Mouse (Mus musculus): ENCODE measurements around the gene Cerkl. TPM values are rescaled to one million over a fixed set of nuclear protein-coding genes. Genes with fewer than 3 reads are reported as not detected.

Cerkl gene
- polyA plus RNA-seq, 1 experiment from 2014 or later: 1.5 TPM

- 56% methylated on average over 12 of the region's 12 CpGs for WGBS
- H3K27me3 ChIP-seq (ENCODE audit: insufficient read depth, poor library complexity, severe bottlenecking): no peaks in the 10 kb centered on the region
- H3K4me1 ChIP-seq: no peaks in the 10 kb centered on the region
- DNase-seq (ENCODE audit: low spot score): no peak
- no peaks in the 10 kb centered on the region for H3K36me3 ChIP-seq
- H3K27ac ChIP-seq: no peak overlapping the region
- no peaks in the 10 kb centered on the region for H3K9me3 ChIP-seq
- no peak overlapping the region for H3K4me3 ChIP-seq
These were observed 77.2 kb downstream of the Cerkl start for GRCm38 (mm10) chr2:79379087-79380041.

DNA sequence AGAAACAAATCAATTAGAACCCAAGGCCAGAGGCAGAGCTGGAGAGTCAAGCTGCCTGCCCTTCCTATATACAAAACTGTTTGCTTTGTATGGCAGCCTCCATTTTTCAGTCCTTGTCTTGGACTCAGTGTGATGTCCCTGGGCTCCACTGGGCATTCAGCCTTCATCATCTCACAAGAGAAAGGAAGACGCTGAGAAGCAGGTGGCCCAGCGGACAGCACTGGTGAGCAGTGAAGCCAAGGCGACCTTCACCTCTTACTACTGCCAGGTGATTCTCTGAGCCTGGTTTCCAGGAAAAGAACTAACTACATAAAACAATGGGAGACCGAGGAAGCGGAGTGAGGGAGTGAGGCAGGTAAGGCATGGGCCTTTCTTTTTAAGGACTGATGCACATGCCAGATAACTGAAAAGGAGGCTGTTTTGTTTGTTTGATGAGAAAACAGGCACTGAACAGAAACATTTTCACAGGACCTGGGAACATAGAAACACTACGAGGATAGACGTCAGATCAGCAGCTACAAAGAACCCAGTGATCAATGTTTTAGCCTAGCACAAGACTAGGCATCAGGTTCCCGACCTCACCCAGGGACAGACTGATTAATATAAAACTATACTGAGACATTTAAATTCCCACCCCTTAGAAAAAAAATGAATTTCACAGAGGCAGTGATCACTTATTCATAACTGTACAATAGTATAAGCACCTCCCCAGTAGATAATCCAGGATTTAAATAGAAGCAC is 78.1 kb downstream of the Cerkl start:
- WGBS: 73% methylated on average over 8 of the region's 8 CpGs
- H3K4me3 ChIP-seq: no peak overlapping the region
- no peak overlapping the region for H3K27ac ChIP-seq
- DNase-seq (ENCODE audit: low spot score): no peak
- H3K27me3 ChIP-seq (ENCODE audit: insufficient read depth, poor library complexity, severe bottlenecking): no peaks in the 10 kb centered on the region
- H3K4me1 ChIP-seq: no peaks in the 10 kb centered on the region
- no peaks in the 10 kb centered on the region for H3K9me3 ChIP-seq
- H3K36me3 ChIP-seq: no peaks in the 10 kb centered on the region

DNA sequence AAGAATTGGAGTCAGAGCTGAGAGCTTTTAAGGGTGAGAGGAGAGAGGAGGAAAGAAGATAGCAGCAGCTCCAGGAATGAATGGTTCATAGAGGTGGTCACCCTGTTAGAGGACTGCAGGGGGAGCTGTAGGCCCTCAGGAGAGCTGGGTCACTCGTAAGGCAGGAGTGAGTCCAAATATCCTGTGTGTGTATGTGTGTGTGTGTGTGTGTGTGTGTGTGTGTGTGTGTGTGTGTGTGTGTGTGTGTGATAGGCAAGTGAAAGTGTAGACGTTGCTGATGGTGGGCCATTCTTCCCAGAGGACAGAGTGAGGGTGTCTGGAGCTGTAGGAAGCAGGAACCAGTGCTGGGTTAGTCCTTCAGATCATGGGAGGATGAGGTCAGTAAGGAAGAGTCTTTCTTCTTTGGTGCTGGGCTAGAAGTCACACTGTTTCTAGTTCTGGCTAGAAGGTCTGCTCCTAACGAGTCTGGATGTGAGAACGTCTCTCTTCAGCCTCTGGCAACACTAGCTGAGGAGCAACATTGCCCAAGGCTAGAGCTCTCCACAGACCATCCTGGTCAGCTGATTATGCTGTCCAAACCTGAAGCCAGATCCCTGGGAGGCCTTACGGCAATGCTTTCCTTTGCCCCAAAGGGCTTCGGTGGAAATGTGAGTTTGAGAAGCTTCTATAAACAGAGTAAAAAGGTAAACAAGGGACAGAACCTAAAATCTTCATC is 83.9 kb downstream of the Cerkl start:
- WGBS: 43% methylated on average over 6 of the region's 6 CpGs
- H3K27me3 ChIP-seq (ENCODE audit: insufficient read depth, poor library complexity, severe bottlenecking): no peaks in the 10 kb centered on the region
- H3K27ac ChIP-seq: no peak overlapping the region
- no peaks in the 10 kb centered on the region for H3K9me3 ChIP-seq
- no peaks in the 10 kb centered on the region for H3K4me1 ChIP-seq
- H3K36me3 ChIP-seq: no peaks in the 10 kb centered on the region
- DNase-seq (ENCODE audit: low spot score): no peak
- no peak overlapping the region for H3K4me3 ChIP-seq

DNA sequence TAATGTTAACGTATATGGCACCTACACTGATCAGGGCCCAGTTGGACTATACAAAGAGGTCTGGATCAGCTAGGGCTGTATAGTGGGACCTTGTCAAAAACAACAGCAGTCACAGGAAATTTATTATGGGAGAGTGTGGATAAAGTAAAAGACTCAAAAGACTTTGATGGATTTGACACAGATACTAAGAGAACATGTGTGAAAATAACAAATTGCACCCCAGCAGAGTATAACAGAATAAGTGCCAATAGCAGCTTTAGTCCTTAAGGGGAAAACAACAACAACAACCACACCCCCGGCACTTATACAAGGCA is 84.5 kb downstream of the Cerkl start:
- 66% methylated on average over 2 of the region's 2 CpGs for WGBS
- Histone ChIP-seq H3K4me1 (no peaks in the 10 kb centered on the region), H3K4me3 (no peak overlapping the region), H3K27ac (no peak overlapping the region), H3K36me3 (no peaks in the 10 kb centered on the region), H3K9me3 (no peaks in the 10 kb centered on the region), H3K27me3 (ENCODE audit: insufficient read depth, poor library complexity, severe bottlenecking) (no peaks in the 10 kb centered on the region)
- no peak for DNase-seq (ENCODE audit: low spot score)

DNA sequence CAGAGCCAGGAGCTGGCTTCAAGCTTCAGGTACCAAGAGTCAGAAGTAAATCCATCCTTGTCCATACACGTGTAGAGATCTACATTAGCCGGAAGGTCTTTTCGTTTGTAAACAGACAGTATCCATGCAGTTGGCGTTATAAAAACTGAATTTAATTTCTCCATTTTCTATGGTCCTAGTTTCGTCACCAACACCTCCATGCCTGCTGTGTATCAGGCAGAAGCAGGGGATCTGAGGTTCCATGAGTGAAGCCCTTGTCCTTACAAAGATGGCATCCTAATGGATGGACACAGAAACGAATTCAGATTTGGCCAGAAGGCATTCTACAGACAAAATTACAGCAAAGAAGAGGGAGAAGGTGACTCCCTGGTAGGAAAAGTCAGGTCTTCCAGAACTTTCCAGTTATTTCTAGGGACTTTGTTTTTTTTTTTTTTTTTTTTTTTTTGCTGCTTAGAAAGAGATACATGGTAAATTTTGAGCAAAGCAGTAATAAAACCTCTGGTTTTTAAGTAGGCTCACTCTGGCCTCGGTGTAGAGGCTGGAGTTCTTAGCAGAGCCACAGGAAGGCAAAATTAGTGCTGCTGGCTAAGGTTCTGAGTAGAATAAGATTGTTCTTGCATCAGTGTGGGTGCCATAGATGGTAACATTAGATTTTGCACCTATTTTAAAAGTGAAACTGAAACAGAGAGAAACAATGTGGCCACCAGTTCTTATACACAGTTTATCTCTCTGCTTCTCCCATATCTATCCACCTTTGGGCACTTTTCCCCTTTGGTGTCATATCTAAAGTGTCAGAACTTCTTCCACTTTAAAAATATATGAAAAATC is 85.0 kb downstream of the Cerkl start:
- H3K27ac ChIP-seq: no peak overlapping the region
- H3K9me3 ChIP-seq: no peaks in the 10 kb centered on the region
- H3K4me3 ChIP-seq: no peak overlapping the region
- 83% methylated on average over 7 of the region's 7 CpGs for WGBS
- H3K4me1 ChIP-seq: no peaks in the 10 kb centered on the region
- no peaks in the 10 kb centered on the region for H3K27me3 ChIP-seq (ENCODE audit: insufficient read depth, poor library complexity, severe bottlenecking)
- DNase-seq (ENCODE audit: low spot score): no peak
- H3K36me3 ChIP-seq: no peaks in the 10 kb centered on the region

GRCm38 (mm10) chr2:79370711-79371312 is 85.8 kb downstream of the Cerkl start:
- Histone ChIP-seq H3K27me3 (ENCODE audit: insufficient read depth, poor library complexity, severe bottlenecking) (no peaks in the 10 kb centered on the region), H3K36me3 (no peaks in the 10 kb centered on the region), H3K4me1 (no peaks in the 10 kb centered on the region), H3K9me3 (no peaks in the 10 kb centered on the region), H3K4me3 (no peak overlapping the region), H3K27ac (no peak overlapping the region)
- 81% methylated on average over 9 of the region's 9 CpGs for WGBS
- DNase-seq (ENCODE audit: low spot score): no peak

DNA sequence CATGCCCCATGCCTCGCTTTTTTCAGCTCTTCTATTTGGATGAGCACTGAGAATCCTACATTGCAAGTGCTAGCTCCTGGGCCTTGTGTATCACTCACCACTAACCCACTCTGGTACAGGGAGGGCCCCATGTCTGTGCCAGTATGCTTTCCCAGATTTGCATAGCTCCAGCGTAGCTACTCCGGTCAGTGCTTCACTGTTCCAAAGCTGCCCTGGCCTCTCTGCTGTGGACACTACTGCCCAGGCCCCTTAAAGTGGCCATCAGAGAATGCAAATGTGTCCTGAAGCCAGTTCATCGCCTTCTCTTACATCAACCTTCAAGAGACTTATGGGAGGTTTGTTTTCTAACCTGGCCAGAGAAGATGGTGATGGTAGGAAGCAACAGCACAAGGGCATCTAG is 86.7 kb downstream of the Cerkl start:
- Histone ChIP-seq H3K9me3 (no peaks in the 10 kb centered on the region), H3K27me3 (ENCODE audit: insufficient read depth, poor library complexity, severe bottlenecking) (no peaks in the 10 kb centered on the region), H3K27ac (no peak overlapping the region), H3K36me3 (no peaks in the 10 kb centered on the region), H3K4me1 (no peaks in the 10 kb centered on the region), H3K4me3 (no peak overlapping the region)
- DNase-seq (ENCODE audit: low spot score): no peak
- 83% methylated on average over 4 of the region's 4 CpGs for WGBS

GRCm38 (mm10) chr2:79369061-79369524 is 87.5 kb downstream of the Cerkl start:
- Histone ChIP-seq H3K9me3 (no peaks in the 10 kb centered on the region), H3K27ac (no peak overlapping the region), H3K36me3 (no peaks in the 10 kb centered on the region), H3K27me3 (ENCODE audit: insufficient read depth, poor library complexity, severe bottlenecking) (no peaks in the 10 kb centered on the region), H3K4me3 (no peak overlapping the region), H3K4me1 (no peaks in the 10 kb centered on the region)
- 75% methylated on average over 7 of the region's 7 CpGs for WGBS
- DNase-seq (ENCODE audit: low spot score): no peak

DNA sequence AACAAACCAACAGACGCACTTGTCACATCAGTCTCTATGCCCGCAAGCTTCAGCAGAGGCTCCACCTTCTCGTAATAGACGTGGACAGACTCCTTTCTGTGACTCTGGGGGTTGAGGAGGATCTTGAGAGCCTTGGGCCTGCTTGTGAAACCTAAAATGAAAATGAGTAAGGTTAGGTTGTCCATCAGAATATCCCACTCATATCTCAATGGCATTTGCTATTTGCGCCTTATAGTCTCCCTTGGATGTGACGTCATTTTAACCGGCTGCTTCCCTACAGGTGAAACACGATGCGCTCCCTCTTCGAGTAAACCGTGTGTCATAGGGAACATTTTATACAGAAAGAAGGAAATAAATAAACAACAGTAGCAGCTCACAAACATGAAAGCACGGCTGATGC is 87.9 kb downstream of the Cerkl start:
- 82% methylated on average over 12 of the region's 12 CpGs for WGBS
- H3K4me1 ChIP-seq: no peaks in the 10 kb centered on the region
- H3K27ac ChIP-seq: no peak overlapping the region
- no peak overlapping the region for H3K4me3 ChIP-seq
- DNase-seq (ENCODE audit: low spot score): no peak
- H3K36me3 ChIP-seq: no peaks in the 10 kb centered on the region
- no peaks in the 10 kb centered on the region for H3K9me3 ChIP-seq
- H3K27me3 ChIP-seq (ENCODE audit: insufficient read depth, poor library complexity, severe bottlenecking): no peaks in the 10 kb centered on the region

DNA sequence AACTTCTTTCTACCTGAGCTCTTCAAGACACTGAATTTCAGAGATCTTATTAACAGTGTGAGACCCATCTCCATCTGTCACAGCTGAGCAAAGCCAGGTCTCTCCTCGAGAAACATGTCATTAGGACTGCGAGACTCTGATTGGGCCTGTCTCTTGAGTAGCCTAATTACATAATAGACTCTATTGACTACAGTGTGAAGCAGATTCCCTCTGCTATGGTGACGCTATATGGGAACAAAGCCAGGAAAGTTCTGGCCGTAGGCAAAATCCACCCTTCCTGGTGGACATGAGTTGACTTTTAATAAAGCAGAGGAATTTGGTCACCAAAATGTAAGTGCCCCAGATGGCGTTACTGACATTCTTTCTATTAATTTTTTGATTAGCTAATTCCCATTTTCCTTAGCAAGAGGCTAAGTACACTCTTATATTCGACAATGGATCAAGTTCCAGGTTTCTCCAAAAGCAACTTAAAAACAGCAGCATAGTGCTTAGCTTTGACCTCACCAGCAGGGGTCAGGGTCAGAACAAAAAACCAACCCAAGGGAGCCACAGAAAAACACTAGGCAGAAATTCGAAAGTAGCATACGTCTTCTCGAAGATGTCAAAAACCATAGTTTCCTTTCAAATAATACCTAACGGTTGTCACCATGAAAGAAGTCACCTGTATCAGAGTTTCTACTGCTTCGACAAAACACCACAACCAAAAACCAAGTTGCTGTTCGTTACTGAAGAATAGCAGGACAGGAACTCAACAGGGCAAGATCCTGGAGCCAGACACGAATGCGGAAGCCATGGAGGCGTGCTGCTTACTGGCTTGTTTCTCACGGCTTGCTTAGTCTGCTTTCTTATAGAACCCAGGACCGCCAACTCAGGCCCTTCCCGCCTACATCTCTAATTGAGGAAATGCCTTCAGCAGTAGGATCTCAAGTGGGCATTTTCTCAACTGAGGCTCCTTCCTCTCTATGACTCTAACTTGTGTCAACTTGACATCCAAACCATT is 88.8 kb downstream of the Cerkl start:
- no peak overlapping the region for H3K27ac ChIP-seq
- H3K27me3 ChIP-seq (ENCODE audit: insufficient read depth, poor library complexity, severe bottlenecking): no peaks in the 10 kb centered on the region
- no peaks in the 10 kb centered on the region for H3K36me3 ChIP-seq
- no peak overlapping the region for H3K4me3 ChIP-seq
- DNase-seq (ENCODE audit: low spot score): no peak
- H3K4me1 ChIP-seq: no peaks in the 10 kb centered on the region
- WGBS: 66% methylated on average over 18 of the region's 18 CpGs
- no peaks in the 10 kb centered on the region for H3K9me3 ChIP-seq

DNA sequence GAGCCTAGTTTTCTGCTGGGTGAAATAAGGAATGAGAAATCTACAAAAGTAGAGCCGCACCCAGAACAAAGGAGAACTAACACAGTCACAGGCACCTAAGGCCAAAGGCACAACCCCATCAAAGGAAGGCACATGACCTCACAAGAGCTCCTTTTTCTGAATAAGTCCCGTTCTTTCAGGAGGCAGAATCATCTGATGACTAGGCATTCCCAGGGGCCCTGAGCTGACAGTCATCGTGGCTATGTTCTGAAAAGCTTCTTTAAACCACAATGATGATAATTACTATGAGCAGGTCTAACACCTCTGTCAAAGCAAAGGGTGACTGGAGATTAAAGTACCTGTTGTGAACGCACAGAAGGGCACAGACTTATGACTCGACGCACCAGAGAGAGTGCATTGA is 92.7 kb downstream of the Cerkl start:
- H3K27me3 ChIP-seq (ENCODE audit: insufficient read depth, poor library complexity, severe bottlenecking): no peaks in the 10 kb centered on the region
- H3K27ac ChIP-seq: no peak overlapping the region
- H3K4me3 ChIP-seq: no peak overlapping the region
- DNase-seq (ENCODE audit: low spot score): no peak
- H3K9me3 ChIP-seq: no peaks in the 10 kb centered on the region
- no peaks in the 10 kb centered on the region for H3K4me1 ChIP-seq
- 69% methylated on average over 6 of the region's 6 CpGs for WGBS
- H3K36me3 ChIP-seq: no peaks in the 10 kb centered on the region
